Mouse (Mus musculus): Measurements from ENCODE around the gene Pde4b. TPM values are rescaled to one million over a fixed set of nuclear protein-coding genes. Genes with fewer than 3 reads are reported as not detected.
A peak's percentile ranks its signal among the peaks of the same experiment; 100 is the strongest.

Gene Pde4b
- polyA plus RNA-seq, 1 experiment from 2014 or later, result 49.4 TPM

DNA sequence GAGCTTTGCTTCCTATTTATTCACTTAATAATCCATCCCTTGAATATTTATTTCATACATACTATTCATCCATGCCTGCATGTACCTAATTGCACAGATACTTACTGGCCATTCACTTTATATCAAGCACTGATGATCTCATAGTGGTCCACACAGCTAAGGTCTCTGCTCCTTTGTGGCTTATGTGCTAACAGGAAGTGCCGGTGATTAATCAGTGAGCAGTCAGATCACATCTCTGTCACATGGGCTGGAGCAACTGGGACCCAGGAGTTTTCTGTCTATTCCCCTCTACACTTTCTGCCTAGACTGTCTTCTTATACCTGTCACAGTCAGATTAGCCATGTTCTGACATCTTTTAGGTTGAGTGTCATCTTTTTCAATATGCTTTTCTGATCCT, 411.6 kb downstream of the Pde4b start:
- ATAC-seq (ENCODE audit: low FRiP score, low TSS enrichment) (no peak), DNase-seq (no peak)
- Histone ChIP-seq H3K4me1 (ENCODE audit: control insufficient read depth, insufficient read depth, low read length) (no peaks in the 10 kb centered on the region), H3K4me3 (replicated peaks; ENCODE audit: low read depth, low read length) (no peak overlapping the region), H3K36me3 (ENCODE audit: control insufficient read depth, insufficient read depth, low read length) (no peaks in the 10 kb centered on the region), H3K9ac (replicated peaks; ENCODE audit: low read length) (no peak overlapping the region), H3K27ac (replicated peaks; ENCODE audit: low read depth, low read length) (no peak overlapping the region), H3K9me3 (ENCODE audit: control insufficient read depth, low read length) (no peaks in the 10 kb centered on the region), H3K27me3 (ENCODE audit: control insufficient read depth, insufficient read depth, low read length) (no peaks in the 10 kb centered on the region), H3K4me2 (ENCODE audit: low read length) (no peak overlapping the region)
- 86% methylated on average over 1 of the region's 1 CpGs for WGBS

DNA sequence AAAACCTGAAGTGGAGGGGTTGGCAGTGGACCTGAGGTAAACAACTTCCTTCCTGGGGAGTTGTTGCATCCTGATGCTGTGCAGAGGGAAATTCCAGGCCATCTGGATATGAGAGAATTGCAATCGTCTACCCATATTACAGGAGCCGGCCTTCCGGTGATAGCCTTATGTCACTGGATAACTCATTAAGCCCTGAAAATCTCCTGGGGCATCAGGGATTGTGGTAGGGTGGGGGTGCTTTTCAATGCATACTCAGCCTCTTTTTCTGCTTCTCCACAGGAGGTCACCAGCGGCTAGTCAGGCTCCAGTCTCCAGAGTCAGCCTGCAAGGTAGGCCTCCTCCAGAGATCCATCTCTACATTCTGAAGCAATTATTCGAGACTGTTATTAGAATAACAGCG, 418.4 kb downstream of the Pde4b start:
- Histone ChIP-seq H3K4me2 (ENCODE audit: low read length) (no peak overlapping the region), H3K27me3 (ENCODE audit: control insufficient read depth, insufficient read depth, low read length) (no peaks in the 10 kb centered on the region), H3K9ac (replicated peaks; ENCODE audit: low read length) (no peak overlapping the region), H3K36me3 (ENCODE audit: control insufficient read depth, insufficient read depth, low read length) (no peaks in the 10 kb centered on the region), H3K27ac (replicated peaks; ENCODE audit: low read depth, low read length) (no peak overlapping the region), H3K4me1 (ENCODE audit: control insufficient read depth, insufficient read depth, low read length) (peaks cover 3% of the 10 kb centered on the region; the same call in 1 of the 2 replicates), H3K9me3 (ENCODE audit: control insufficient read depth, low read length) (no peaks in the 10 kb centered on the region), H3K4me3 (replicated peaks; ENCODE audit: low read depth, low read length) (no peak overlapping the region)
- WGBS, result 37% methylated on average over 6 of the region's 6 CpGs
- DNase-seq (no peak), ATAC-seq (ENCODE audit: low FRiP score, low TSS enrichment) (no peak)

DNA sequence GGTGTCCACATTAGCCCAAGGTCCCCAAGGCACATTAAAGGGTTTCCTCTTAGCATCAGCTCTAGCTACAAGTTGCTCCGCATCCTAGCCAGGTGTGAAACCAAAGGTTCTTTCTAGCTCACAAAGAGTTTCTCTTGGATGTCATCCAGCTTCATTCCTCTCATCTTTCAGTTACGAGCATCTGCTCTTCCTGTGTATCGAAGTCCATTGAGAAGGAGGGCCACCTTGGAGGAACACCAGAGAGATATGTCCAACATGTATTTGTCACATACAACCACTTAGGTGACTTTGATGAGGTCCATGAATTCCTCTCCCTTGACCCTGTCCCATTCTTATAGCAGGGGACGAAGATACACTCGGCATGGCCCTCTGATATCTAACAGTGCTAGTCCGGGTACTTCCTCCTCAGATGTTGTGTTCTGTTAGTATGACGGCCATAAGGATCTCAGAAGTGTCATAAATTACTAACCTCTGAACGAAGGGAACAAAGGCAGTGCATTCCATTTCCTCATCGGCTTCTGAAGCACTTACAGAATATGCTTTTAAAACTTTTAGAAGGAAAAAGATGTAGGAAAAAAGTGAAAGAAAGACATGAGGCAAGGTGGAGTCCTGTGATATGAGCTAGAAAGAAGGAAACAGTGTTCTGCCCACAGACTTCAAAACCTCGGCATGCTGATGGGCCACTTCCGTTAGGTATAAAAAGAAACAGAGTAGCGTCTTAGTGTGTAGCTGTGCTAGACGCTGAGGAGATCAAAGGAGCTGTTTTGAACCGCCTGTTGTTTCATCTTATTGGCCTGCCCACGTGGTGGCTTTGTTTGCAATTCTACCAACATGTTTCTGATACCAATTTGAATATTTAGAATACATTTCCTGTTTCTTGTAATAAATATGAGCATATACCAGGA, 419.3 kb downstream of the Pde4b start:
- WGBS, result 90% methylated on average over 15 of the region's 15 CpGs
- H3K9ac ChIP-seq (replicated peaks; ENCODE audit: low read length), result no peak overlapping the region

DNA sequence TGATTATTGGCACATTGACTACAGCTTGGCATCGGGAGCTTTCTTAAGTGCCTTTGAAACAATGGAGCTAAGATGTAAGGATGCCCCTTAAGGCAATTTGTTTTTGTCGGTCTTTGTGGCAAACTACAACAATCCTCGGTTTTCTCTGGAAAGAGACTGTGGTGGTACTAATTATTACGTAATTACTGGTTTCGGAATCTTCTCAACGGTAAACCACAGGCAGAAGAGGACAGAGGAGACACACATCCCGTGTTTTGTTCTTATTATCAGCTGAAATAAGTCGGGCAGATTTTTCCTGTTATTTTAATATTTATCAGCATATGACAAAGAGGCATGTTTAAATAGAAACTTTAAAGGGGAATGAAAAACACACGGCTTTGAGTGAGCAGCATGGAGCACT, 420.0 kb downstream of the Pde4b start:
- DNase-seq (no peak), ATAC-seq (ENCODE audit: low FRiP score, low TSS enrichment) (no peak)
- Histone ChIP-seq H3K36me3 (ENCODE audit: control insufficient read depth, insufficient read depth, low read length) (no peaks in the 10 kb centered on the region), H3K4me2 (ENCODE audit: low read length) (no peak overlapping the region), H3K9me3 (ENCODE audit: control insufficient read depth, low read length) (no peaks in the 10 kb centered on the region), H3K27ac (replicated peaks; ENCODE audit: low read depth, low read length) (no peak overlapping the region), H3K4me3 (replicated peaks; ENCODE audit: low read depth, low read length) (no peak overlapping the region), H3K9ac (replicated peaks; ENCODE audit: low read length) (no peak overlapping the region), H3K27me3 (ENCODE audit: control insufficient read depth, insufficient read depth, low read length) (no peaks in the 10 kb centered on the region), H3K4me1 (ENCODE audit: control insufficient read depth, insufficient read depth, low read length) (peaks cover 17% of the 10 kb centered on the region)
- 93% methylated on average over 9 of the region's 9 CpGs for WGBS

More for the DNA sequence above, 419.3 kb downstream of the Pde4b start:
- ATAC-seq (ENCODE audit: low FRiP score, low TSS enrichment) (no peak), DNase-seq (no peak)
- H3K27ac ChIP-seq (replicated peaks; ENCODE audit: low read depth, low read length), result no peak overlapping the region
- no peak overlapping the region for H3K4me3 ChIP-seq (replicated peaks; ENCODE audit: low read depth, low read length)
- H3K4me2 ChIP-seq (ENCODE audit: low read length), result no peak overlapping the region
- H3K36me3 ChIP-seq (ENCODE audit: control insufficient read depth, insufficient read depth, low read length), result no peaks in the 10 kb centered on the region
- H3K4me1 ChIP-seq (ENCODE audit: control insufficient read depth, insufficient read depth, low read length), result peaks cover 12% of the 10 kb centered on the region
- H3K27me3 ChIP-seq (ENCODE audit: control insufficient read depth, insufficient read depth, low read length), result no peaks in the 10 kb centered on the region
- H3K9me3 ChIP-seq (ENCODE audit: control insufficient read depth, low read length), result no peaks in the 10 kb centered on the region

DNA sequence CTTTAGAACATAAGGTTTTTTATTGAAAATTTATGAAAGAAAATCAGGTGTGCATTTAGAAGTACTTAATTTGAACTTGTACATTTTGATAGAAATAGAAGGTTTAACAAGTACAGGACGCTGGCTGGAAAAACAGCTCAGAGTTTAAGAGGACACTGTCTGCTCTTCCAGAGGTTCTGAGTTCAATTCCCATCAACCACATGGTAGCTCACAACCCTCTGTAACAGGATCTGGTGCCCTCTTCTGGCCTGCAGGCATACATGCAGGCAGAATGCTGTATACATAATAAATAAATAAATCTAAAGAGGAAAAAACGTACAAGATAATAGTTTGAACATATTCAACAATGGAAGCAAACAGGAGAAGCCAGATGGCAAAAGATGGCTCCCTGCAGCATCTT, 420.4 kb downstream of the Pde4b start:
- no peaks in the 10 kb centered on the region for H3K27me3 ChIP-seq (ENCODE audit: control insufficient read depth, insufficient read depth, low read length)

DNA sequence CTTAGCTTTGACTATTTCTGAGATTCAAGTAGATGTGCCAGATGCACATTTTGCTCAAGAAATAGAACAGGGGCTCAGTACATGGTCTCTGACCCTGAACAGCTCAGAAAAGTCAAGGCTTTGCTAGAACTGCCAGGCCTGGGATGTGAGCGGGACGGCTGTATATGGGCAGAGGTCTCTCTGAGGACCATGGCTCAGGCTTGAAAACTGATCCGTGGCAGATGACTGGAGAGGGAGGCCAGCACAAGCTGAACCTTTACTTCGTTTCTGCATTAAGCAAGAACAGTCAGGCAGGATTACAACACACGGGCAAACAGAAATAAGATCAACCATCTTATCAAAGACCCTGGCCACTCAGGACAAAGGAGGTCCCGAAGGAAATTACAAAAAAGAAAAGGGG, 422.7 kb downstream of the Pde4b start:
- Histone ChIP-seq H3K9me3 (ENCODE audit: control insufficient read depth, low read length) (no peaks in the 10 kb centered on the region), H3K27me3 (ENCODE audit: control insufficient read depth, insufficient read depth, low read length) (no peaks in the 10 kb centered on the region), H3K36me3 (ENCODE audit: control insufficient read depth, insufficient read depth, low read length) (no peaks in the 10 kb centered on the region), H3K4me1 (ENCODE audit: control insufficient read depth, insufficient read depth, low read length) (peaks cover 17% of the 10 kb centered on the region), H3K4me3 (replicated peaks; ENCODE audit: low read depth, low read length) (no peak overlapping the region), H3K4me2 (ENCODE audit: low read length) (no peak overlapping the region), H3K9ac (replicated peaks; ENCODE audit: low read length) (no peak overlapping the region), H3K27ac (replicated peaks; ENCODE audit: low read depth, low read length) (no peak overlapping the region)
- no peak for ATAC-seq (ENCODE audit: low FRiP score, low TSS enrichment)
- DNase-seq, result no peak
- WGBS, result 73% methylated on average over 6 of the region's 6 CpGs

More for the DNA sequence above, 420.4 kb downstream of the Pde4b start:
- Histone ChIP-seq H3K4me1 (ENCODE audit: control insufficient read depth, insufficient read depth, low read length) (peaks cover 17% of the 10 kb centered on the region), H3K9ac (replicated peaks; ENCODE audit: low read length) (no peak overlapping the region), H3K27ac (replicated peaks; ENCODE audit: low read depth, low read length) (no peak overlapping the region), H3K4me2 (ENCODE audit: low read length) (no peak overlapping the region), H3K9me3 (ENCODE audit: control insufficient read depth, low read length) (no peaks in the 10 kb centered on the region), H3K36me3 (ENCODE audit: control insufficient read depth, insufficient read depth, low read length) (no peaks in the 10 kb centered on the region), H3K4me3 (replicated peaks; ENCODE audit: low read depth, low read length) (no peak overlapping the region)
- DNase-seq (no peak), ATAC-seq (ENCODE audit: low FRiP score, low TSS enrichment) (no peak)
- WGBS, result 89% methylated on average over 2 of the region's 2 CpGs

DNA sequence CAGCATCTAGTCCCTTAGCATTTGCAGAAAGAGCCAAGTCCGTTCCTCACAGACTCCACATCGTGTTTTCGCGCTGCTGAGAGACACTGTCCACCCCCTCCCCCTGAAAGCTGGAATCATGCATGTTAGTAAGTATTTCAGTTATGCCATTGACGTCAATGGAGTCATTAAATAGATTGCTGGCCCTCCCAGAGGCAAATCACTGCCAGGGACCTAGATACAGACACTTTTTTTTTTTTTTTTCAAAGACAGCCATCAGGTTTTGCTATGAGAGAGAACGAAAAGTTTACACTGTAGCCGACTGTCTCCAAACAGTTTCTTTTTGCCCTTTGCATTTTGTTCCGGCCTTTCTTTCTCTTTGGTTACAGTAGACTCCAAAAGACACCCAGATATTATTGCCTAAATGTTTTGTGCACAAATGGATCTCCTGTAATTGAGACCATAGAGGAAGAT, 423.6 kb downstream of the Pde4b start:
- H3K9ac ChIP-seq (replicated peaks; ENCODE audit: low read length), result peak overlapping the region; percentile 13; the same call in 1 of the 2 replicates
- peak overlapping the region; percentile 34 for H3K4me2 ChIP-seq (ENCODE audit: low read length)
- WGBS, result 37% methylated on average over 8 of the region's 8 CpGs
- ATAC-seq (ENCODE audit: low FRiP score, low TSS enrichment), result no peak
- H3K27ac ChIP-seq (replicated peaks; ENCODE audit: low read depth, low read length), result peak overlapping the region; percentile 60; the same call in 1 of the 2 replicates
- DNase-seq, result peak; percentile 76
- no peaks in the 10 kb centered on the region for H3K9me3 ChIP-seq (ENCODE audit: control insufficient read depth, low read length)
- no peaks in the 10 kb centered on the region for H3K27me3 ChIP-seq (ENCODE audit: control insufficient read depth, insufficient read depth, low read length)
- H3K4me1 ChIP-seq (ENCODE audit: control insufficient read depth, insufficient read depth, low read length), result peaks cover 17% of the 10 kb centered on the region
- H3K4me3 ChIP-seq (replicated peaks; ENCODE audit: low read depth, low read length), result no peak overlapping the region
- no peaks in the 10 kb centered on the region for H3K36me3 ChIP-seq (ENCODE audit: control insufficient read depth, insufficient read depth, low read length)

DNA sequence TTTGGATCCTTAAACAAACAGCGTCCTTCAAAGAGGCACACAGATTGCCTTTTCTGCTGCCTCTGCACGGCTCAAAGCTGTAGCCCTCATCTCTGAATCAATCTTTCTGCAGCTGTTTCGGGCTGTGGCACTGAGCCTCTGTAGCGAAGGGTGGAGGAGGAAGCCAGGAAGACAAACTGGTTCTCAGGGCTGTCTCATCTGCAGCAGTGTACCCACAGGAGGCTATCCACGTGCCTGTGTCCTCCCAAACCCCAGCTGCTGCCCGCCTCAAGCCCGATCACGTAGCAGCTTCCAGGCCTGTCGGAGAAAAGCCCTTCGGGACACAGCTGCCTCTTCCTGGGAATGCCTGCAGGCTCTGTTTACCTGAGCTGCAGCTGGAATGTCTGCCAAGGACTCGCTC, 424.2 kb downstream of the Pde4b start:
- Histone ChIP-seq H3K9ac (replicated peaks; ENCODE audit: low read length) (peak overlapping the region; percentile 13; the same call in 1 of the 2 replicates), H3K4me3 (replicated peaks; ENCODE audit: low read depth, low read length) (no peak overlapping the region), H3K4me2 (ENCODE audit: low read length) (peak overlapping the region; percentile 34), H3K4me1 (ENCODE audit: control insufficient read depth, insufficient read depth, low read length) (peaks cover 17% of the 10 kb centered on the region), H3K36me3 (ENCODE audit: control insufficient read depth, insufficient read depth, low read length) (no peaks in the 10 kb centered on the region), H3K9me3 (ENCODE audit: control insufficient read depth, low read length) (no peaks in the 10 kb centered on the region), H3K27me3 (ENCODE audit: control insufficient read depth, insufficient read depth, low read length) (no peaks in the 10 kb centered on the region), H3K27ac (replicated peaks; ENCODE audit: low read depth, low read length) (peak overlapping the region; percentile 60; the same call in 1 of the 2 replicates)
- 12% methylated on average over 11 of the region's 11 CpGs for WGBS
- no peak for ATAC-seq (ENCODE audit: low FRiP score, low TSS enrichment)
- DNase-seq, result peak; percentile 46

DNA sequence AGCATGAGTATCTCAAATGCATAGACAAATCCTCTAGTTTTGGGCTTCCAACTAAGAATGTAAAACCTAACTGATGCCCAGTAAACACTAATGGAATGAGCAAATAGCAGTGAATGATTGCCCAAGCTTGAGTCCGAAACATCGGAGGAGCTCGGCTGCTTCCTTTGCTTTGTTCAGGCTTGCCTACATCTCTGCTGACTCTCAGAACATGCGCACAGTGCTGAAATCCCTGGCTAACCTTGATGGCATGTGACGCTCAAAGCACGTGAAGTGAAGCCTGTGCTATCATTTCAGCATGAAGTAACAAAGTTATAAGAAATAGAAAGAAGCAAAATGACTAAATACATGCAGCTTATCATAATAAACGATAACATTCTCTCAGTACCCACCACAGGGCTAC, 425.6 kb downstream of the Pde4b start:
- no peaks in the 10 kb centered on the region for H3K36me3 ChIP-seq (ENCODE audit: control insufficient read depth, insufficient read depth, low read length)
- H3K4me3 ChIP-seq (replicated peaks; ENCODE audit: low read depth, low read length), result no peak overlapping the region
- no peaks in the 10 kb centered on the region for H3K9me3 ChIP-seq (ENCODE audit: control insufficient read depth, low read length)
- no peak overlapping the region for H3K27ac ChIP-seq (replicated peaks; ENCODE audit: low read depth, low read length)
- no peaks in the 10 kb centered on the region for H3K27me3 ChIP-seq (ENCODE audit: control insufficient read depth, insufficient read depth, low read length)
- ATAC-seq (ENCODE audit: low FRiP score, low TSS enrichment), result no peak
- DNase-seq, result no peak
- no peak overlapping the region for H3K9ac ChIP-seq (replicated peaks; ENCODE audit: low read length)
- H3K4me1 ChIP-seq (ENCODE audit: control insufficient read depth, insufficient read depth, low read length), result peaks cover 17% of the 10 kb centered on the region
- WGBS, result 84% methylated on average over 7 of the region's 7 CpGs
- H3K4me2 ChIP-seq (ENCODE audit: low read length), result no peak overlapping the region

Data from midbrain, embryonic 14.5 days (tissue).